Mouse (Mus musculus) small intestine, adult 2 months (tissue): ENCODE measurements around the gene Slf2.

Experiments used
- CTCF ChIP-seq: fragments of 200-500 bp; IDR thresholded peaks from 2 replicates; pipeline ENCODE4 v1.5.1; 2012; ENCODE audit warnings: low read depth, mild to moderate bottlenecking, control low read depth, inconsistent platforms, low read length, moderate library complexity, mixed read lengths; ENCODE audit not compliant: insufficient replicate concordance, insufficient read length; ENCODE audit errors: extremely low read depth
- POLR2A ChIP-seq: fragments of 200-500 bp; IDR thresholded peaks from 2 replicates; pipeline ENCODE4 v1.6.1; 2012; ENCODE audit warnings: low read depth, mild to moderate bottlenecking, control low read depth, inconsistent platforms, low read length, moderate library complexity

GRCm38 (mm10) chr19:45003740-45004516 lies 73.0 kb downstream of the Slf2 start:
- TF ChIP-seq POLR2A: 0 out of 2 replicates have a peak, but pooled peaks have one; percentile 11
- no peak for TF ChIP-seq CTCF
